Mouse (Mus musculus) left cerebral cortex, postnatal 25 days (tissue): Measurements from ENCODE around the gene March9. TPM values are rescaled to one million over a fixed set of nuclear protein-coding genes. Genes with fewer than 3 reads are reported as not detected.
A peak's percentile ranks its signal among the peaks of the same experiment; 100 is the strongest.

Experiments used
- DNase-seq, 2 experiments: peaks; one replicate each; pipeline ENCODE4 v3.0.0; 2022; ENCODE audit warnings: low spot score in 2 of 2, mixed read lengths in 1 of 2
- intact Hi-C: fragments of 180-260 bp; cut with DNase I; formaldehyde crosslinking; loops from one replicate; pipeline ENCODE4 v1.15.1; 2025
- total RNA-seq, 2 experiments: library from RNA; stranded (reverse); gene quantifications; 2 replicates each; pipeline ENCODE4 v1.2.3; 2021

Gene March9
- total RNA-seq: 10 to 100 TPM; 21.7 to 21.8 TPM

GRCm38 (mm10) chr10:127059968-127060916 is at the start of gene March9:
March9 (minus strand) TSS chr10:127060184.
- intact Hi-C loops: no loop called here
- DNase-seq: peak; percentile 78 to 83

- no peak for DNase-seq
- intact Hi-C loops: no loop called here
Observed at GRCm38 (mm10) chr10:127108262-127108583, 48.2 kb upstream of the March9 start.

GRCm38 (mm10) chr10:127107563-127108261 is 47.7 kb upstream of the March9 start:
- intact Hi-C loops: no loop called here
- no peak for DNase-seq

- no peak for DNase-seq
- intact Hi-C loops: no loop called here
Observed at GRCm38 (mm10) chr10:127103631-127104030, 43.6 kb upstream of the March9 start.

- DNase-seq: no peak
- intact Hi-C loops: no loop called here
Observed at GRCm38 (mm10) chr10:127101151-127101550, 41.2 kb upstream of the March9 start.

- intact Hi-C loops: no loop called here
- DNase-seq: no peak
Observed at GRCm38 (mm10) chr10:127100414-127100813, 40.4 kb upstream of the March9 start.

- intact Hi-C loops: no loop called here
- no peak for DNase-seq
Observed at GRCm38 (mm10) chr10:127099868-127100267, 39.9 kb upstream of the March9 start.

- DNase-seq: no peak
- intact Hi-C loops: no loop called here
Observed at GRCm38 (mm10) chr10:127099191-127099590, 39.2 kb upstream of the March9 start.

- intact Hi-C loops: no loop called here
- DNase-seq: no peak
Observed at GRCm38 (mm10) chr10:127098514-127098913, 38.5 kb upstream of the March9 start.

GRCm38 (mm10) chr10:127094382-127094802 is 34.4 kb upstream of the March9 start:
- peak in 1 of 2 experiments; percentile 65 for DNase-seq
- intact Hi-C loops: no loop called here

GRCm38 (mm10) chr10:127092742-127093141 is 32.8 kb upstream of the March9 start:
- DNase-seq: no peak
- intact Hi-C loops: no loop called here

GRCm38 (mm10) chr10:127091507-127092396 is 31.8 kb upstream of the March9 start:
- DNase-seq: no peak
- intact Hi-C loops: loop anchor here (1.0 kb wide), 1 partner anchor 11 kb away; no protein-coding TSS in a partner anchor

- DNase-seq: peak in 1 of 2 experiments; percentile 66
Observed at GRCm38 (mm10) chr10:127090560-127091411, 30.8 kb upstream of the March9 start.

GRCm38 (mm10) chr10:127085633-127086032 is 25.6 kb upstream of the March9 start:
- DNase-seq: no peak
- intact Hi-C loops: no loop called here

More at GRCm38 (mm10) chr10:127090560-127091411, 30.8 kb upstream of the March9 start:
- intact Hi-C loops: loop anchor here (1.0 kb wide), 1 partner anchor 10 kb away; no protein-coding TSS in a partner anchor

GRCm38 (mm10) chr10:127085052-127085451 is 25.1 kb upstream of the March9 start:
- DNase-seq: no peak
- intact Hi-C loops: no loop called here

- DNase-seq: no peak
- intact Hi-C loops: no loop called here
Observed at GRCm38 (mm10) chr10:127083915-127084306, 23.9 kb upstream of the March9 start.

GRCm38 (mm10) chr10:127083292-127083914 is 23.4 kb upstream of the March9 start:
- intact Hi-C loops: no loop called here
- no peak for DNase-seq

GRCm38 (mm10) chr10:127081996-127082620 is 22.1 kb upstream of the March9 start:
- DNase-seq: peak in 1 of 2 experiments; percentile 64
- intact Hi-C loops: no loop called here
